Mouse (Mus musculus) MEL (cell line): Measurements from ENCODE around the gene Gm17018. TPM values are rescaled to one million over a fixed set of nuclear protein-coding genes. Genes with fewer than 3 reads are reported as not detected.

Experiments
- DNase-seq: peaks from one replicate; pipeline ENCODE4 v3.0.0; 2011; ENCODE audit warnings: low read depth, low spot score
- H3K27ac ChIP-seq: 2 replicates; pipeline ENCODE4 v1.5.1; 2012; ENCODE audit warnings: low read depth, mild to moderate bottlenecking, control low read depth, low read length, moderate library complexity; ENCODE audit not compliant: control insufficient read depth
- H3K27me3 ChIP-seq, 2 experiments: fragments of 150-350 bp in 1 of 2; sonication (generic) in 1 of 2; 2 replicates each; pipeline ENCODE4 v1.6.1; 2012; ENCODE audit warnings: low read length in 2 of 2, mild to moderate bottlenecking in 2 of 2, improper control_type of control experiment in 1 of 2, moderate library complexity in 1 of 2; ENCODE audit not compliant: insufficient read depth in 2 of 2, control insufficient read depth in 1 of 2
- H3K36me3 ChIP-seq, 2 experiments: 2 replicates each; pipeline ENCODE4 v1.6.1; 2012 to 2014; ENCODE audit warnings: low read length in 2 of 2, improper control_type of control experiment in 1 of 2, inconsistent platforms in 1 of 2, mild to moderate bottlenecking in 1 of 2; ENCODE audit not compliant: insufficient read depth in 2 of 2, control insufficient read depth in 1 of 2
- H3K4me1 ChIP-seq, 2 experiments: fragments of 150-350 bp in 1 of 2; sonication (generic) in 1 of 2; 2 replicates each; pipeline ENCODE4 v1.6.1; 2012; ENCODE audit warnings: low read length in 2 of 2, improper control_type of control experiment in 1 of 2, mild to moderate bottlenecking in 1 of 2; ENCODE audit not compliant: insufficient read depth in 2 of 2, control insufficient read depth in 1 of 2
- H3K4me3 ChIP-seq, 2 experiments: fragments of 150-350 bp in 1 of 2; sonication (generic) in 1 of 2; 2 replicates each; pipeline ENCODE4 v1.5.1; 2012; ENCODE audit warnings: low read depth in 2 of 2, low read length in 2 of 2, mild to moderate bottlenecking in 2 of 2, moderate library complexity in 2 of 2, control low read depth in 1 of 2, improper control_type of control experiment in 1 of 2; ENCODE audit not compliant: control insufficient read depth in 1 of 2, insufficient read depth in 1 of 2
- H3K79me2 ChIP-seq: 2 replicates; pipeline ENCODE4 v1.6.1; 2012; ENCODE audit warnings: mild to moderate bottlenecking, low read length, moderate library complexity; ENCODE audit not compliant: control insufficient read depth, poor library complexity, insufficient read depth
- H3K9ac ChIP-seq: 2 replicates; pipeline ENCODE4 v1.6.1; 2012; ENCODE audit warnings: low read depth, mild to moderate bottlenecking, control low read depth, low read length, moderate library complexity; ENCODE audit not compliant: control insufficient read depth, poor library complexity, severe bottlenecking
- H3K9me3 ChIP-seq: fragments of 150-350 bp; sonication (generic); replicated peaks from 2 replicates; pipeline ENCODE4 v1.6.1; 2012; ENCODE audit warnings: mild to moderate bottlenecking, low read length, improper control_type of control experiment, moderate library complexity; ENCODE audit not compliant: insufficient read depth
- BHLHE40 ChIP-seq: IDR thresholded peaks from 2 replicates; pipeline ENCODE4 v1.6.1; 2012; ENCODE audit warnings: low read depth, mild to moderate bottlenecking, inconsistent platforms, low read length, improper control_type of control experiment, borderline replicate concordance
- CHD2 ChIP-seq: IDR thresholded peaks from 2 replicates; pipeline ENCODE4 v1.6.1; 2011; ENCODE audit warnings: low read length, improper control_type of control experiment
- CTCF ChIP-seq, 3 experiments: IDR thresholded peaks in 2 of 3; conservative IDR thresholded peaks in 1 of 3; 2 replicates each; pipeline ENCODE4 v1.5.1; 2011 to 2012; ENCODE audit warnings: low read length in 3 of 3, low read depth in 2 of 3, mild to moderate bottlenecking in 2 of 3, improper control_type of control experiment in 1 of 3, inconsistent platforms in 1 of 3, mixed read lengths in 1 of 3, moderate library complexity in 1 of 3; ENCODE audit not compliant: control insufficient read depth in 1 of 3, insufficient read depth in 1 of 3, poor library complexity in 1 of 3, severe bottlenecking in 1 of 3
- ELF1 ChIP-seq: IDR thresholded peaks from 2 replicates; pipeline ENCODE4 v1.6.1; 2014; ENCODE audit warnings: low read depth, mild to moderate bottlenecking, inconsistent platforms, low read length, improper control_type of control experiment, moderate library complexity
- EP300 ChIP-seq, 2 experiments: IDR thresholded peaks; 2 replicates each; pipeline ENCODE4 v1.6.1; 2011; ENCODE audit warnings: improper control_type of control experiment in 2 of 2, low read length in 2 of 2, low read depth in 1 of 2, mild to moderate bottlenecking in 1 of 2
- ETS1 ChIP-seq: IDR thresholded peaks from 2 replicates; pipeline ENCODE4 v1.6.1; 2012; ENCODE audit warnings: low read depth, mild to moderate bottlenecking, inconsistent platforms, low read length, improper control_type of control experiment, moderate library complexity
- GABPA ChIP-seq: IDR thresholded peaks from 2 replicates; pipeline ENCODE4 v1.6.1; 2012; ENCODE audit warnings: low read depth, mild to moderate bottlenecking, inconsistent platforms, low read length, improper control_type of control experiment, moderate library complexity
- GATA1 ChIP-seq: IDR thresholded peaks from 2 replicates; pipeline ENCODE4 v1.6.1; 2011; ENCODE audit warnings: low read depth, low read length, improper control_type of control experiment
- JUND ChIP-seq: IDR thresholded peaks from 2 replicates; pipeline ENCODE4 v1.6.1; 2011; ENCODE audit warnings: low read depth, mild to moderate bottlenecking, improper control_type of control experiment, low read length
- KAT2A ChIP-seq: conservative IDR thresholded peaks from 2 replicates; pipeline ENCODE4 v1.6.1; 2012; ENCODE audit warnings: low read depth, low read length, improper control_type of control experiment, inconsistent platforms
- MAX ChIP-seq: IDR thresholded peaks from 2 replicates; pipeline ENCODE4 v1.6.1; 2011; ENCODE audit warnings: low read length, improper control_type of control experiment
- MAZ ChIP-seq: IDR thresholded peaks from 2 replicates; pipeline ENCODE4 v1.6.1; 2012; ENCODE audit warnings: low read depth, mild to moderate bottlenecking, inconsistent platforms, low read length, improper control_type of control experiment
- MEF2A ChIP-seq: IDR thresholded peaks from 2 replicates; pipeline ENCODE4 v1.6.1; 2014; ENCODE audit warnings: low read depth, mild to moderate bottlenecking, inconsistent platforms, low read length, improper control_type of control experiment; ENCODE audit not compliant: poor library complexity, insufficient replicate concordance, severe bottlenecking; ENCODE audit errors: extremely low read depth
- MXI1 ChIP-seq: IDR thresholded peaks from 2 replicates; pipeline ENCODE4 v1.6.1; 2011; ENCODE audit warnings: mild to moderate bottlenecking, low read depth, low read length, improper control_type of control experiment
- MYB ChIP-seq: IDR thresholded peaks from 2 replicates; pipeline ENCODE4 v1.6.1; 2011; ENCODE audit warnings: mild to moderate bottlenecking, low read depth, low read length, improper control_type of control experiment
- MYC ChIP-seq: IDR thresholded peaks from 2 replicates; pipeline ENCODE4 v1.6.1; 2011; ENCODE audit warnings: low read depth, mild to moderate bottlenecking, low read length, improper control_type of control experiment, moderate library complexity
- NELFE ChIP-seq: IDR thresholded peaks from 2 replicates; pipeline ENCODE4 v1.6.1; 2011; ENCODE audit warnings: low read depth, low read length, improper control_type of control experiment
- POLR2A ChIP-seq, 2 experiments: IDR thresholded peaks; 2 replicates each; pipeline ENCODE4 v1.6.1; 2011 to 2012; ENCODE audit warnings: low read length in 2 of 2, mild to moderate bottlenecking in 2 of 2, control low read depth in 1 of 2, improper control_type of control experiment in 1 of 2, low read depth in 1 of 2, moderate library complexity in 1 of 2; ENCODE audit not compliant: control insufficient read depth in 1 of 2, insufficient read depth in 1 of 2, poor library complexity in 1 of 2
- POLR2AphosphoS2 ChIP-seq: IDR thresholded peaks from 2 replicates; pipeline ENCODE4 v1.6.1; 2011; ENCODE audit warnings: low read length, improper control_type of control experiment
- RCOR1 ChIP-seq: IDR thresholded peaks from 2 replicates; pipeline ENCODE4 v1.6.1; 2012; ENCODE audit warnings: low read depth, mild to moderate bottlenecking, inconsistent platforms, low read length, improper control_type of control experiment
- SIN3A ChIP-seq: IDR thresholded peaks from 2 replicates; pipeline ENCODE4 v1.6.1; 2012; ENCODE audit warnings: low read length, improper control_type of control experiment, inconsistent platforms
- SMC3 ChIP-seq: IDR thresholded peaks from 2 replicates; pipeline ENCODE4 v1.6.1; 2011; ENCODE audit warnings: low read depth, low read length, improper control_type of control experiment
- TAL1 ChIP-seq: IDR thresholded peaks from 2 replicates; pipeline ENCODE4 v1.6.1; 2012; ENCODE audit warnings: mild to moderate bottlenecking, inconsistent platforms, low read length, moderate library complexity, mixed read lengths
- TBP ChIP-seq: IDR thresholded peaks from 2 replicates; pipeline ENCODE4 v1.8.0; 2011; ENCODE audit warnings: low read depth, low read length, improper control_type of control experiment
- TCF12 ChIP-seq: IDR thresholded peaks from 2 replicates; pipeline ENCODE4 v1.6.1; 2014; ENCODE audit warnings: low read depth, mild to moderate bottlenecking, inconsistent platforms, low read length, improper control_type of control experiment, moderate library complexity
- UBTF ChIP-seq: IDR thresholded peaks from 2 replicates; pipeline ENCODE4 v1.6.1; 2012; ENCODE audit warnings: low read depth, mild to moderate bottlenecking, inconsistent platforms, low read length, improper control_type of control experiment, moderate library complexity, borderline replicate concordance; ENCODE audit not compliant: insufficient read depth
- USF1 ChIP-seq: IDR thresholded peaks from 2 replicates; pipeline ENCODE4 v1.6.1; 2014; ENCODE audit warnings: low read depth, mild to moderate bottlenecking, inconsistent platforms, low read length, improper control_type of control experiment, moderate library complexity
- ZC3H11A ChIP-seq: IDR thresholded peaks from 2 replicates; pipeline ENCODE4 v1.6.1; 2012; ENCODE audit warnings: low read depth, mild to moderate bottlenecking, inconsistent platforms, low read length, improper control_type of control experiment
- ZKSCAN1 ChIP-seq: IDR thresholded peaks from 2 replicates; pipeline ENCODE4 v1.6.1; 2012; ENCODE audit warnings: low read depth, mild to moderate bottlenecking, inconsistent platforms, low read length, improper control_type of control experiment, moderate library complexity
- ZMIZ1 ChIP-seq: IDR thresholded peaks from 2 replicates; pipeline ENCODE4 v1.6.1; 2012; ENCODE audit warnings: low read depth, mild to moderate bottlenecking, inconsistent platforms, low read length, improper control_type of control experiment, moderate library complexity
- ZNF384 ChIP-seq: IDR thresholded peaks from 2 replicates; pipeline ENCODE4 v1.6.1; 2012; ENCODE audit warnings: low read depth, mild to moderate bottlenecking, inconsistent platforms, low read length, improper control_type of control experiment
- polyA plus RNA-seq, 2 experiments: library from polyadenylated mRNA; stranded (reverse) in 1 of 2; unstranded in 1 of 2; fragments of >175 nt in 1 of 2; fragments of >200 nt in 1 of 2; gene quantifications; 2 replicates each; pipeline versions ENCODE4 v1.2.1 to v1.2.4; 2012; ENCODE audit warnings: low replicate concordance in 2 of 2, low read depth in 1 of 2; ENCODE audit not compliant: insufficient read length in 2 of 2, insufficient read depth in 1 of 2, missing spikeins in 1 of 2
- total RNA-seq: library from RNA; depleted of rRNA; stranded (reverse); fragments of 300-350 nt; gene quantifications from 2 replicates; pipeline ENCODE4 v1.2.3, GENCODE M21; 2012

Gene Gm17018
- total and polyA plus RNA-seq, 3 experiments = 34.9 to 62.6 TPM; not detected in 1

DNA sequence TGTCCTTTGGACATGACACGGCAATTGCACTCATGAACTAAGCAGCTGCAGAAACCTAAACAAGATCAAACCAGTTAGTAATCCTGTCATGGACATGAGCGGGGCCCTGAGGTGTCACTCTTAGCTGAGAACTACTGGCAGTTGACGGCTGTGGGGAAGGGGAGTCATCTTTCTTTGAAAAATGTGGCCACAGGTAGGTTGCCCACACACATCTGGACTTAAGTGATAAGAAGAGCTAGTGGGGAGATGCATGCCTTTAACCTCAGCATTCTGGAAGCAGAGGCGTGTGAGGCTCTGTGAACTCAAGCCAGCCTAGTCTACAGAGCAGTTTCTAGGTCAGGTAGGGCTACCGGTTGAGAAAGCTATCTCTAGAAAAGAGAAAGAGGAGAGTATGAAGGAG is 42.2 kb downstream of the Gm17018 start:
- peak; percentile 96 for DNase-seq
- peak overlapping the region; percentile 90 for H3K27ac ChIP-seq
- peak overlapping the region; percentile 26 for H3K9ac ChIP-seq
- no peaks in the 10 kb centered on the region for H3K27me3 ChIP-seq
- TF ChIP-seq MYC (peak; percentile 76), POLR2A (IDR thresholded peaks at IDR 0.05; ENCODE audit: control insufficient read depth in 1 of 2, insufficient read depth in 1 of 2, low read depth in 1 of 2, low read length in 2 of 2, poor library complexity in 1 of 2) (no peak), ZNF384 (0 out of 2 replicates have a peak, but pooled peaks have one; percentile 7), NELFE (no peak), MAX (peak; percentile 73), TCF12 (peak; percentile 95), EP300 (IDR thresholded peaks at IDR 0.05; ENCODE audit: low read depth in 1 of 2, low read length in 2 of 2) (peak; percentile 95 to 96), MAZ (no peak), BHLHE40 (0 out of 2 replicates have a peak, but pooled peaks have one; percentile 4), SIN3A (peak; percentile 82), SMC3 (no peak), RCOR1 (peak; percentile 78), MXI1 (peak; percentile 79), UBTF (no peak), JUND (no peak), TBP (no peak), POLR2AphosphoS2 (no peak), ZC3H11A (0 out of 2 replicates have a peak, but pooled peaks have one; percentile 2), MEF2A (no peak), MYB (peak; percentile 87), GATA1 (peak; percentile 88), ELF1 (no peak), TAL1 (peak; percentile 99), ETS1 (peak; percentile 72), CHD2 (no peak), USF1 (no peak), GABPA (no peak), ZMIZ1 (no peak), CTCF (IDR thresholded peaks at IDR 0.05 in 2 of 3, conservative IDR thresholded peaks at IDR 0.05 in 1 of 3; ENCODE audit: control insufficient read depth in 1 of 3, insufficient read depth in 1 of 3, low read depth in 2 of 3, low read length in 3 of 3, poor library complexity in 1 of 3, severe bottlenecking in 1 of 3) (no peak), ZKSCAN1 (no peak), KAT2A (no peak)
- H3K36me3 ChIP-seq = peaks cover 0 to 23% of the 10 kb centered on the region in 2 experiments; a peak in 2 of 4 replicates
- no peaks in the 10 kb centered on the region for H3K9me3 ChIP-seq
- H3K4me1 ChIP-seq = peaks cover 19 to 28% of the 10 kb centered on the region in 2 experiments
- H3K79me2 ChIP-seq = no peaks in the 10 kb centered on the region
- no peak overlapping the region for H3K4me3 ChIP-seq
